Mouse (Mus musculus) heart, embryonic 16.5 days (tissue): ENCODE measurements around the gene Dpt. TPM values are rescaled to one million over a fixed set of nuclear protein-coding genes. Genes with fewer than 3 reads are reported as not detected.

Experiments
- ATAC-seq: fragments of 200-750 bp; cut with Nextera tagmentation; replicated peaks from 2 replicates; pipeline ENCODE4 v1.8.0; 2017; ENCODE audit warnings: moderate number of reproducible peaks; ENCODE audit not compliant: insufficient read depth, low FRiP score; ENCODE audit errors: extremely low read depth
- H3K27ac ChIP-seq: fragments of 300-500 bp; sonication (generic); 2 replicates; pipeline ENCODE4 v1.5.1; 2014; ENCODE audit warnings: mild to moderate bottlenecking, low read length, control low read depth, moderate library complexity
- H3K27me3 ChIP-seq: fragments of 300-500 bp; sonication (generic); 2 replicates; pipeline ENCODE4 v1.6.1; 2014; ENCODE audit warnings: low read length, mixed read lengths; ENCODE audit not compliant: control insufficient read depth, insufficient read depth
- H3K36me3 ChIP-seq: fragments of 300-500 bp; sonication (generic); 2 replicates; pipeline ENCODE4 v1.6.1; 2014; ENCODE audit not compliant: control insufficient read depth, insufficient read depth
- H3K4me1 ChIP-seq: fragments of 300-500 bp; sonication (generic); 2 replicates; pipeline ENCODE4 v1.6.1; 2014; ENCODE audit warnings: low read length, mixed read lengths; ENCODE audit not compliant: control insufficient read depth, insufficient read depth
- H3K4me2 ChIP-seq: fragments of 300-500 bp; sonication (generic); 2 replicates; pipeline ENCODE4 v1.6.1; 2014; ENCODE audit warnings: low read depth, mild to moderate bottlenecking, control low read depth, low read length
- H3K4me3 ChIP-seq: fragments of 300-500 bp; sonication (generic); 2 replicates; pipeline ENCODE4 v1.5.1; 2014; ENCODE audit warnings: mild to moderate bottlenecking, control low read depth, low read length
- H3K9ac ChIP-seq: fragments of 300-500 bp; sonication (generic); 2 replicates; pipeline ENCODE4 v1.6.1; 2014; ENCODE audit warnings: low read length, control low read depth
- H3K9me3 ChIP-seq: fragments of 300-500 bp; sonication (generic); replicated peaks from 2 replicates; pipeline ENCODE4 v1.6.1; 2016; ENCODE audit warnings: low read length; ENCODE audit not compliant: control insufficient read depth
- WGBS: fragments of 180-500 bp; shearing (Covaris S2); extraction: QIAGEN DNeasy Blood & Tissue Kit; methylation state at CpG from one replicate; pipeline ENCODE4 v1.1.7; 2014; 5-methylcytosine and 5-hydroxymethylcytosine counted together
- polyA plus RNA-seq: library from polyadenylated mRNA; unstranded; fragments of >200 nt; fragmentation: Nextera tagmentation; extraction: Ambion mirVana; gene quantifications from 2 replicates; pipeline ENCODE4 v1.2.1, GENCODE M21; 2015

Dpt gene
- polyA plus RNA-seq, 1 experiment from 2014 or later, result 96.2 TPM

GRCm38 (mm10) chr1:164864666-164865065 is 68.2 kb downstream of the Dpt start:
- Histone ChIP-seq H3K36me3 (no peaks in the 10 kb centered on the region), H3K27me3 (no peaks in the 10 kb centered on the region), H3K4me1 (no peaks in the 10 kb centered on the region), H3K4me3 (no peak overlapping the region), H3K4me2 (no peak overlapping the region), H3K27ac (no peak overlapping the region), H3K9ac (no peak overlapping the region), H3K9me3 (no peaks in the 10 kb centered on the region)
- ATAC-seq, result no peak
- WGBS, result 88% methylated on average over 3 of the region's 3 CpGs

DNA sequence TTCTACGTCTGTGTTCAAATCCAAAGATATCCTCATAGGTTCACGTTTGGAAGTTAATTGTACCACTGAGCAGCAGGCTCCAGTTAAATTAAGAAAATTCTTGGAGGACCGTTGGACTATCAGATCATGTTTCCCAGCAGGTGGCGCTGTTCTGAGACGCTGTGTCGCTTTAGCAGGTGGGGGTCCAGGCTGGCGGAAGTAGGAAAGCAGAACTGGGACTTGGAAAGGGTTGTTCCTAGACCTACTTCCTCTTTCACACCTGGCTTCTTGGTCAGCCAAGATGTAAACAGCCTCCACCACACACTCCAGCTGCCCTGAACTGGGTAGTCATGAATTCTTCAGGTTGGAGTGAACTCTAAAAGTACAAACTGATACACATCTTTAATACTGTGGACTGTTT is 74.2 kb downstream of the Dpt start:
- WGBS, result 52% methylated on average over 7 of the region's 7 CpGs
- no peaks in the 10 kb centered on the region for H3K27me3 ChIP-seq
- H3K4me3 ChIP-seq, result no peak overlapping the region
- no peaks in the 10 kb centered on the region for H3K4me1 ChIP-seq
- H3K36me3 ChIP-seq, result no peaks in the 10 kb centered on the region
- no peak overlapping the region for H3K27ac ChIP-seq
- no peak overlapping the region for H3K9ac ChIP-seq
- ATAC-seq, result no peak
- no peaks in the 10 kb centered on the region for H3K9me3 ChIP-seq
- no peak overlapping the region for H3K4me2 ChIP-seq

Other genes with a start within 250 kb of the Dpt start
- gene Xcl1, start 138.9 kb downstream of the Dpt start, polyA plus RNA-seq, result 1.9 and 2.9 TPM in 2 replicates